Mouse (Mus musculus): ENCODE measurements around the gene Tomm22.

Tomm22 gene

DNA sequence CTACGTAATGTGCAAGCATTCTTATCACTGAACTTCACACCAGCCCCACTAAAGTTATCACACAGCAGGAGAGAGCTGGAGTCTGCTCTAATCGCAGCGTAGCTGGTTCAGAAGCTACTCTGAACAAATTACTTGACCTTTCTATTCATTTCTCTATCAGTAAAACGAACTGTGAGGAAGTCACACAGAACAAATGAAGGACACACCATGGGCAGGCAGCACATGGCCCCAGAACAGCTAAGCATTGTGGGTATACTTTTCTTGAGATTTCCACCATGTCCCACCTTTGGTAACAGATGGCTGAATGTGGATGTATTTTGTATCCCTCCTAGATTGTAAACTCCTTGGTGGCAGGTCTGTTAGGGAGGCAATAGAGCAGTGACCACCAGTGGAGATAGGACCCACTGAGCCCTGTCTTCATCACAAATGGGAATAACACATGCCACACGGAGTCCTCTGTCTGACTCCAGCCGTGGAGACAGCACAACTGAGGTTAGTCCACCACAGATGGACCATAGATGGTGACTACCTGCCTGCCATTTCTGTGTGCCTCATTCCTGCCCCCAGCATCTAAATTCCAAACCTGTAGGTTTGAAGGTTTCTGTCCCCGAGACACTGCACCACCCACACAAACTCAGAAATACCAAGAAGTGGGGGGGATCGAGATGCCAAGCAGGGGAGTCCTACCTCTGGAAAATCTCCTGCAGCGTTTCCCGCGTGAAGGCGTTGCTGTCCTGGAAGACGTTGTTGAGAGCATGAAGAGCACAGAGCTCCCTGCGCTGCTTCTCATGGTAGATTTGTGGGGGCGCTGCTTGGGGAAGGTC lies 15.6 kb downstream of the Tomm22 start:
- no peak for DNase-seq (ENCODE audit: low read depth, low spot score)

DNA sequence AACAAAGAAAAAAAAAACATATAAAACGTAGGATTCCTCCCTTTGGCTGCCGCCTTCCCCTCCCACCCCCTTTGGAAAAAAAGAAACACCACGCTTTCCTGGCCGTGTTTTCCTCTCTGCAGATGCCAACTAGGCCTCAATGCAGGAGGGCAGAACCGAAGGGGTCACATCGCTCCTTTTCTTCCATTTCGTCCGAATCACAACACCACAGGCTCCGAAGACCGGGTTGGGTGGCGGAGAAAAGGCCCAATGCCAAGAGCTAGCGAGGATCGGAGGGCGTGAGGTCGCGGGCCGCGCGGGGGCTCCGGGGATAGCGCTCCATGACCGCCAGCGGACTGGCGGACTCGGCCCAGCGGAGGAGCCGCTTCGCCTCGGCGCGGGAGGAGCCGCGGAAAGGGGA lies 16.5 kb downstream of the Tomm22 start:
- DNase-seq (ENCODE audit: low read depth, low spot score), result peak; percentile 41

DNA sequence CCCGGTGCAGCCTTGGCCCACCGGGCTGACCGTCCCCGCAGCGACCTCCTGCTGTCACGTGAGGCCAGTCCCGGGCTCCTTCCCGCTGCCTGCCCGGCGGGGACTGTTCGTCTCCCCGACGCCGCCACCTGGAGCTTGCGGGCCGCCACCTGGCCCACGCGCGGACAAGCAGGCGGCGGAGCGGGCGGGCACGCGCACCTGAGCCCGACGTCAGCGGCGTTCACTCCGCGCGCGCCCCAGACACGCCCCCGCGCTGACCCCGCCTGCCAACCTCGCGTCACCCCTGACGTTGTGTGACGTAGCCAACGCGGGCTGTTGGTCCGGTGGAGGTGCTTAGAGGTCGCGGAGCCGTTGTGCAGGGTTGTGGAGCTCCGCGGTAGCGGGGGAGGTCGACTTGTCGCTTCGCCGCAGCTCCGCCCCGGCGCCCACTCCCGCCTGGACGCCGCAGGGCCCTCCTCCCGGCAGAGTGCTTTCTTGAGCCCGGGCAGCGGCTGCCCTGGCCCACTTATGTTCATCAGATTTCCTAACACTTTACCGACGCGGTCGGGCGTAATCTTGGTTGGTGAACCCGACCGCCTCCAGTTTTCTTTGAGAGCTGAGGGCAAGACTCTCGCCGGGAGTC lies 17.1 kb downstream of the Tomm22 start, which contains the start of gene Josd1:
TSS of gene Josd1 (minus strand) at position 274 of the 622 bp plus-strand sequence.
- peak; percentile 93 for DNase-seq (ENCODE audit: low read depth, low spot score)

DNA sequence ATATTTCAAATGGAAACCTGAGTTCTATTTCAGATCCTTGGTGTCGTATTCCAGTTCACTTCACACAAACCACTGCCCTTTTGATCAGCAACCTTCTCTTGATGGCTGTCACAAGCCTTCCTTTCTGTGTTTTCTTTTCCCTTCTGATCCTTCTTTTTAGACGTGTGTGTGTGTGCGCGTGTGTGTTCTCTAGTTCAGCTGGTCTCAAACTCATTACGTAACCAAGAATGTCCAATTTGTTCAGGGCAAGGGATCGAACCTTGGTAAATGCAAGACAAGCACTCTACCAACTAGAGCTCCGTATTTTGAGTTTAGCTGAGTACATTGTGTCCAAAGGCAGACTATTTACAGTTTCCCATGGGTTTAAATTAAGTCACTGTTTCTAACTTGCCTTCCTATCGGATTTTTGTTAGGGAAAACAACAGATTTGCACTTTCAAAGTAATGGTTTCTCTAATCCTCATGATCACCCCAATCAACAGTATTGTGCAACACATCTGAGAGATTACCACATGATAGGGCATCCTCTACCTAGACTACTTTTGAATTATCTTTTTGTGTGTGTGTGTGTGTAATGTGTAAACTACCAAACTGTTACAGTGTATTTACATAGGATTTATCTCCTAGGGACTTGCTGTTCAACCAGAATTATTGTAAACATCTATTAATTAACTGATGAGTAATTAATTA lies 17.8 kb downstream of the Tomm22 start:
- DNase-seq (ENCODE audit: low read depth, low spot score), result no peak

DNA sequence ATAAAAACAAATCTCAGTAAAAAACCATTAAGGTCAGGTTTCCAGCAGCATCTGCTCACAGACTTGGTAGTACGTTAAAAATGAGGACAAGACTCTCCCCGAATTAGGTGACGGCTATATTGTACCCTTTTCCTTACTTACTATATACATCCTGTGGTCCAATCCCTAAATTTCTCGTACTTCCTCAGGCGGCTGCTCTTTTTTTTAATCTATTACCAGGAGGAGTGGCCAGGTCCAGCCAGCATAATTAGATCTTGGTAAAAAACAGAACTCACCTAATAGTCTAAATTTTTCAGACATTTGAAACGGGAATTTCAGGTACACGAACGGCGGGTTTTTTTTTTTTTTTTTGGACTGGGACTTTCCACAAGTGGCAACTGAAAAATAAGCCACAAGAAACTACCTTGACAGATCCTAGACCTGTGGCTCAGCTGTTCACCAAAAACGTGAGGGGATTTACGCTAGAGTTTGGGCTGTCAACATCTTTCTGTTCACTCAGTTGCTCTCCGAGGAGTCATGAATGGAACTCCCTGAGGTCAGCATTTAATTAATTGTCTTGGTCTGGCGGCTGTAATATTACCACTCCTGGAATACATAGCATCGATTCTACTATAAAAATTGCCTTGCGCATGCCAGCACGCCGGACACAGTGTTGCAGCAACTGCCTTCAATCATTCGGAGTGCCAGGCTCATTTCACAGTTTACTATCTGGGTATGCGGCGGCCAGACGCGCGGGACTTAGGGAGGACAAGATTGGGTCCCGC lies 19.2 kb downstream of the Tomm22 start:
- no peak for DNase-seq (ENCODE audit: low read depth, low spot score)

DNA sequence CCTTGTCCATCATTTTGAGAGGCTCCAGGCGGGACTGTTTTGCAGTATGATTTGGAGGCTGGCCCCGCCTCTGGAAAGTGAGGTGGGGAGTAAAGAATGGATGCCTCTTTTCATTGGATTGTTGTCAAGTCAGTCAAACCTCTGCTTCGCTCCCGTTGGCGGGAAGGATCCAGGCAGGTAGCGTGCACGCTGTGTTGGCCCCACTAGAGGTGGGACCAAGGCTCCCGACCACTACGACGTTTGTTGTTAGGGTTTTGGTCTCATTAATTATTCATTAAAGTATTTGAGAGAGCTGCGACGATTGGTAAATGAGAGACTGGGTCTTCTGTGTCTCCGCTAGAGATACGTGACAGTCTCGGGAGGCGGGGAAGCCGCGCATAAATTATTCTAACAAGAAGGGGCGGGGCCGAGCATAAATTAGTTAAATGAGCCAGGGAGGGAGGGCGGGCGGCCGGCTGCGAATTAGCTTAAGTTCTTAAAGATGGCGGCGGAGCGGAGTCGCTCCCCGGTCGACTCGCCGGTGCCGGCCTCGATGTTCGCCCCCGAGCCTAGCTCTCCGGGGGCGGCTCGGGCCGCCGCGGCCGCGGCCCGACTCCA lies 19.9 kb downstream of the Tomm22 start, which contains the start of gene Gtpbp1:
TSS of gene Gtpbp1 (plus strand) at position 420 of the 597 bp plus-strand sequence.
- peak; percentile 99 for DNase-seq (ENCODE audit: low read depth, low spot score)

DNA sequence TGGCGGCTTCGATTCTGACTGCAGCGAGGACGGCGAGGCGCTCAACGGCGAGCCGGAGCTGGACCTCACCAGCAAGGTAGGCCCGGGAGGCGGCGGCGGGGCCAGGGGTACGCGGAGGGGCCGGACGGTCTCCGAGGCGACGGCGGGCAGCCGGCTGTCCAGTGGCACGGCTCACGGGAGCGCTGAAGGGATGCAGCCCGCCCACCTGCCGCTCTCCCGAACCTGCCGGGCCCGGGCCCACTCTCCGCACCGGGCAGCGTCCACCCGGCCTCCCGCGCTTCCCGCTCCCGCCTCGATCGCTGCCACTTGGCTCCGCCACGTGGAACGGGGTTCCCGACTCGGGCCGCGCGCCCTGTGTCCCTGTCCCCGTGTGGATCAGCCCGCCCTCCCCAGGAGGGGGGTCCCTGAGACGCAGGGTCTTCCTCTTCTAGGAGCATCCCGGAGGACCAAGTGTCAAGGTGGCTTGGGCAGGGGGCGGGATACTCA lies 20.4 kb downstream of the Tomm22 start:
- no peak for DNase-seq (ENCODE audit: low read depth, low spot score)

DNA sequence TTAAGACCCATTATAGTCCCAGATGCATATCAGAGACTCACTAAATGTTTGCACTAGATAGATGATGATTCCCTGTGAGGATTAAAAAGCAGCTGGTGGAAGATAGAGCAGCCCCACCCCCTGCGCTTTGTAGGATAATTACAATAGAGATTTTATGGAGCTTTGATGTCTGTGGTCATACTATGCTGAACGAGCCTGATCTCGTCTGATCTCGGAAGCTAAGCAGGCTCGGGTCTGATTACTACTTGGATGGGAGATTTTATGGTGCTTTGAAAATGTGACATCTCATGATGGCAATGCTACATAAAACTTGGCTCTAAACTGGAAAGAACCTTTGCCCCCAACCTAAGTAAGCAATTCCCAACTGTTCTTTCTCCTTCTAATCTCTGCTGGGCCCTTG lies 21.7 kb downstream of the Tomm22 start:
- DNase-seq (ENCODE audit: low read depth, low spot score), result no peak

DNA sequence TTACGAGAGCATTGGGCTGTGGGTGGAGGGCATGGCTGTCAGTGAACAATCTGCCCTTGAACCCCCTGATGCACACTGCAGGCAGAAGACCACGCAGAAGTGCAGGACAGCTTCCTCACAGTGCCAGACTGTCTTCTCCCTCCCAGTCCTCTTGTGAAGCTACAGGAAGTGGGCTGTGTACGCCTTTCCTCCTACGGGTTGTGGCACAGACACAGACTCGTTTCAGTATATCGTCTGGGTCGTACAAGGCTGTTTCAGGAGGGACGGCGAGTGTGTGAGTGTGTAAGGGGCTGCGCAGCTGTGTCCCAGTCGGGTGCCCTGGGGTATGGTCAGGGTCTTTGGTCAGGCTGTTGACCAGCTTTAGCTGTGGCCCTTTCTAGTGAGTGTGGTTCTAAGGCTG lies 23.1 kb downstream of the Tomm22 start:
- DNase-seq (ENCODE audit: low read depth, low spot score), result no peak

DNA sequence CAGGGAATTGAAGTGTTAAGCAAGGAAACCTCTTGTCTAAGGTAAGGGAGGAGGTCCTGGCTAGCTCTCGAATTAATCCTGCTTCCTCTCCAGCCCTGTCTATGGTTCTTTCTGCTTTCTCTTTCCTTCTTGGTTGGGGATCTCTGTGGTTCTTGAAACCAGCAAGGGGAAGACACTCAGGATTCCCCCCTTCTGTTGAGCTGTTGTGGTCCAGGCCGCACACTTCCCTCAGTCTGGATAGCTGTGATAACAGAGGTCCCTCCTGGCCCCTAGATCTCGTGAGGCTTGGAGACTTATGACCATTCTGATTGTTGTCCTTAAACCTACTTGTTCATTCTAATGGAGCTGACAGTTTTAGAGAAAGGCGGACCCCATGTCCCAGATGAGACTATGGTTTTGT lies 23.9 kb downstream of the Tomm22 start:
- DNase-seq (ENCODE audit: low read depth, low spot score), result no peak

DNA sequence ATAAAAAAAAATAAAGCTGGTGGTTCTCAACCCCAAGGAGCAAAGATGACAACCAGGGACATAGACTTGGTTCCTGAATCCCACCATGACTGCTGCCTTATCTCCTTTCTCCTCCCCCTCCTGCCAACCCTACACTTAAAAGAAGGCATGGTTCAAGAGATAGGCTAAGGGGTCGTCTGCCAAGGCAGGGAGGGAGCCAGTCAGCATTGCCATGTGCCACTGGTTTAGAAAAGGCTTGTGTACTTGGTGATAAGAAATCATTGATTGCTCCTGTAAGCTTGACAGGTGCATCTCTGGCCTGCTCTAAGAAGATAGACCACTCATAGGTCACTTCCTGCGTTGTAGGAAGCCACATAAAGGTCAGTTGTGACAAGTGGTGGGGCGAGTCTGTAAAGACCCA lies 24.9 kb downstream of the Tomm22 start:
- DNase-seq (ENCODE audit: low read depth, low spot score), result no peak

DNA sequence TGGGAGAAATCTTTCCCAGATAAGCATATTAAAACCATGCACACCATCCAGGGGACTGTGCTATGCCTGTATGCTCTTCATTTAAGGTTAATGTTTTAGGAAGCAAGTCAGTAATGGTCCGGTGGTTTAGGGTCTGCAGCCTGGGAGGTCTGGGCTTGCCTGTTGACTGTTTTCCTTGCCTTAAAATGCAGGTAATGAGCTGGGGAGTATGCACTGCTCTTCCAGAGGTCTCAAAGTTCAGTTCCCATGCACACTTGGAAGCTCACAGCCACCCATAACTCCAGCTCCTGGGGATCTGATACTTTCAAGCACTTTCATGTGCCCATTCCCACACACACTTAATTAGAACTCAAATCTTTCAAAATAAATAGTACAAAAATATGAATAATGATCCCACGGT lies 25.8 kb downstream of the Tomm22 start:
- DNase-seq (ENCODE audit: low read depth, low spot score), result no peak

DNA sequence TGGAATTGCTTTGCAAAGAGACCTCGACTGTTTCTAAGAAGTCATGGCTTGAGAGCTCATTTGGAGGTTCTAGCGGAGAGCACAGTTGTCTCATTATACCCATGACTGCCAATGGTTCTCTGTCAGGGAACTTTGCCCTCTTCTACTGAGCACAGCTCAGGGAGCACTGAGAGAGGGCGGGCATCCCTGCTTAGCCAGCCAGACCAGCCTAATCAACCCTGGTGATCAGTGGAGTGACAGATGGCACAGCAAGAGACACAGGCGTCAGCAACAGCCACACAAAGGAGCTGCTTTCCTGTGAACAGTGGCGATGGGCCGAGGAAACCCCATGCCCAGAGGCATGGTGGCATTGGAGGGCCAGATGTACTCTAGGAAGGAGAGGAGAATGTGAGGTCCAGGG lies 26.4 kb downstream of the Tomm22 start:
- DNase-seq (ENCODE audit: low read depth, low spot score), result no peak

DNA sequence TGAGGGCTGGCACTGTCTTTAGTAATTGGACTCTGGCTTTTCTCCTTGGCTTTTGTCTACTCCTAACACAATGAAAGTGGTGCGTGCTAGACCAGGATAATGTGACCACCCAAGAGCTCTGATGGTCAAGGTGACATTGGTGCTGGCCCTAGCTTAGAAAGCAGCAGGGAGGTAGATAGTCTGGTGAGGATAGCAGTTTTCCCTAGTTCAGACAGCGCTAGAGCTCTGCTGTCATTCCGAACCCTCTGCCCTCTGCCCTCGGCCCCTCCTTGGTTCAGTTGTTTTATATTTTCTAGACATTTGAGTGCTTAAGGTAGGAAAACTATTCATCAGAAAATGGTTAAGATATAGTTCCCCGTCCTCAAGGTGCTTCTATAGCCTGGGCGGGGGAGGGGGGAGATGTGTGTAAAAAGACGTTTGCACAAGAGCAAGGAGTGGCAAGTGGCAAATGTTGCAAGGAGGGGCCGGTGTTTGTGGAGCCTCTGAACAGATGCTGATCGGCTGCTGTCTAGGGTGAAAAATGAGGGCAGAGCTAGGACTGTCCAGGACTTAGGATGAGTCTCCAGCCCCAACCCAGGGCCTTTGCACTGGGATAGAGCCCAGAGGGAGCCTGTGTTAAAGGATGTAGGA lies 27.0 kb downstream of the Tomm22 start:
- no peak for DNase-seq (ENCODE audit: low read depth, low spot score)

DNA sequence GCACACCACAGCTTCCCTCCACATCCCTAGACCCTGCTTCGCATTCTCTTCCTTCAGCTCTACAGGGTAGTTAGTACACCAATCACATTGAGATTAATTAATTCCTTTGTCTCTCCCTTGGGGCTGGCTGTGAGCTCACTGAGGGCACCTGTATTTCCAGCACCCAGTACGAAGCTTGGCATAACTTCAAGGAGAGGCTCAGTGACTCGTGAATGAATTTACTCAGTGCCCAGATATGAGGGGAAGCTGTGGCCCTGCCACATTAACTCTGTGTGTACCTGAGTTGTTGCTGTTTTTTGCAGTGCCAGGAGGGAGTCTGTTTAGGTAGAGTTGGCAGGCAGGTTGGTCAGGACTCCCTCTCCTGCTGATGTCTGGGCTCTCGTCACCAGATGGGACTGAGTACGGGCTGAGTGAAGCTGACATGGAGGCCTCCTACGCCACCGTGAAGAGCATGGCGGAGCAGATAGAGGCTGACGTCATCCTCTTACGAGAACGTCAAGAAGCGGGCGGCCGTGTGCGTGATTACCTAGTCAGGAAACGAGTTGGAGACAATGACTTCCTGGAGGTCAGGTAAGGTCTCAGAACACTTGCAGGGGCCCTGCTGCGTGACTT lies 36.0 kb downstream of the Tomm22 start:
- DNase-seq (ENCODE audit: low read depth, low spot score), result no peak

DNA sequence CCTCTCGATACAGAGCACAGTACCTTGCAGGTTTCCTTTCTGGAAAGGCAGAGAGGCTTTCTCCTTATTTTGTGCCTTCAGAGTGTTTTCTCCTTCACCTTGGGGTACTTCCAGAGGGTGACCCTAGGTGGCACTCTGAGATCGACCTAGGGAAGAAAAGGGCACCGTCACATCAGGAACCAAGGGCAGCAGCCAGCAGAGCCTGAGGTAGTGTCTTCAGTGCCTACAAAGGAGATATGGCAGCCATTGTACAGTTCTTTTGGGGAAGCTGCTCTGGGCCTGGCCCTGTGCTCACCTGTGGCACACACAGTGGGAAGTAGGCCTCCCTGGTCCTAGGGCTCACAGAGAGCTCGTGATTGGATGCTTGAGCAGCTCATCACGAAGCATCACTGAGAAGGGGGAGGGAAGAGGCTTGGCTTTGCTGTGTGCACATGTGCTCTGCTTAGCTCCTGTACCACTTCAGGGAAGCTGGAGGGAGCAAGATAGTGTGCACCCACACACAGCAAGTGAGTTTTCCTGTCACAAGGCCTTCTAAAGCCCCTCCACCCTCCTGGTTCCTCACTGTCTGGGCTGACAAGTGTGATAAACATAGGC lies 37.7 kb downstream of the Tomm22 start:
- no peak for DNase-seq (ENCODE audit: low read depth, low spot score)

DNA sequence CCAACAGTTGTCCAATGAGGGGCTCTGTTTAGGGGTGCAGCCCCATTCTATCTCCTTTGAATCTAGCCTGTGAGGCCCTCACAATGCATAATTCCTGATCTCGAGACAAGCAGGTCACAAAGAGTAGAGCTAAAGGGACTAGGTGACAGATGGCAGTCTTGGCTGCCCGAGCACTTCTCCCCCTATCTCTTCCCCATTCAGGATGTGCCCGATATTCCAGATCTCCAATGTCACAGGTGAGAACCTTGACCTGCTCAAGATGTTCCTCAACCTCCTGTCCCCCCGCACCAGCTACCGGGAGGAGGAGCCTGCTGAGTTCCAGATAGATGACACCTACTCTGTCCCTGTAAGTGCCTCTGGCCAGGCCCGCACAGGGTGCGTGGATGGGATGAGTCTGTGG lies 45.0 kb downstream of the Tomm22 start:
- no peak for DNase-seq (ENCODE audit: low read depth, low spot score)

DNA sequence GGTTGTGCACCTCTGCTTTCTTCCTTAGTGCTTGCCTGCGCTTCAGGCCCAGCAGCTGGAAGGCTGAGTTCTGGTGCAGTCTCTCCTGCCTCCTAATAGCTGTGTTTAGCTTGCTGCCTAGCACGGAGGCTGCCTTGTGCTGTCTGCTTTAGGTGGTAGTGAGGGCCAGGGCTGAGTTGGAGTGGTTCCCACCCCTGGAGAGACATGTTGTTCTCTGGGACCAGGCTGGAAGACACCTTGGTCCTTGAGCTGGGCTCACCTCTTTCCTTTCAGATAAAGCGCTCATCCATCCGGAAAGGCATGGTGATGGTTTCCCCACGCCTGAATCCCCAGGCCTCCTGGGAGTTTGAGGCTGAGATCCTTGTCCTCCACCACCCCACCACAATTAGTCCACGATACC lies 46.0 kb downstream of the Tomm22 start:
- DNase-seq (ENCODE audit: low read depth, low spot score), result no peak

DNA sequence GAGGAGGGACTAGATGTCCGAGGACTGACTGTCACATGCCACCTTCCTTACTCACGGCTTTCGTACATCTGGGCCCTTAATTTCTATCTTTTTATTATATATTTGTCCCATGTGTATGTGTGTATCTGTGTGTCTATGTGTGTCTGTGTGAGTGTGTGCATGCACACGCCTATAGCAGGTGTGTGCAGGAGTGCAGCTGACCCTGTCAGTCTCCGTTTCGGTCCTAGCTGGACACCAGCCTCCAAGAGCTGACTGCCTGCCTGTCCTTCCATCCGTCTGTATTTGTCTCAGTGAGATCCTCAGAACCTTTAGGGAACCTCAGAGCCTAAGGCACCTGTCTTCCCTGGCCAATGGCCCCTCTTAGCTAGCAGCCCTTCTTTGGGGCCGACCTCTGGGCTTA lies 49.6 kb downstream of the Tomm22 start:
- no peak for DNase-seq (ENCODE audit: low read depth, low spot score)

DNA sequence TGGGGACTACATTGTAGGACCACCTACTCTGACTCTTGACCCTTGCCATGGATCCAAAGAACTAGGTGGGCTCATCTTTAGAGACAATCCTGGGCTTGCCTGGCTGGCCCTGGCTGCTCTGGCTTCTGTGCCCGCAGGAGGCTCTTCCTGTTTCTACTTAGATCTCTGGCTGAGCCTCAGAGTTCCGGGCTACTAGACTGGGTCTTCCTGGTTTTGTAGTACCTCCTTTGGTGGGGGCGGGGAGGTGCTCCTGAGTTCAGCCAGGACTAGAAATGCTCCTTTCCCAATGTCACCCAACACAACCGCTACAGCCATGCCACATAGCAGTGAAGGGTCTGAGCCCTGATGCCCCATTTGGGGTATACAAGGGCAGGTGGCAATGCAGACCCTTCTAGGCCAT lies 50.1 kb downstream of the Tomm22 start:
- DNase-seq (ENCODE audit: low read depth, low spot score), result no peak

All from mesoderm, embryonic 11.5 days (tissue).